Mouse (Mus musculus) bone marrow macrophage, adult 2 months (primary cell): ENCODE measurements around the gene Prr15l. TPM values are rescaled to one million over a fixed set of nuclear protein-coding genes. Genes with fewer than 3 reads are reported as not detected.
A peak's percentile ranks its signal among the peaks of the same experiment; 100 is the strongest.

Experiments
- H3K27ac ChIP-seq: 2 replicates; pipeline ENCODE4 v1.5.1; 2012; ENCODE audit warnings: low read depth, low read length; ENCODE audit not compliant: insufficient read depth
- H3K4me1 ChIP-seq: 2 replicates; pipeline ENCODE4 v1.6.1; 2012; ENCODE audit warnings: low read length; ENCODE audit not compliant: control insufficient read depth, insufficient read depth
- H3K4me3 ChIP-seq: 2 replicates; pipeline ENCODE4 v1.5.1; 2012; ENCODE audit warnings: mild to moderate bottlenecking, low read length, moderate library complexity; ENCODE audit not compliant: insufficient read depth
- CTCF ChIP-seq: IDR thresholded peaks from 2 replicates; pipeline ENCODE4 v1.5.1; 2012; ENCODE audit warnings: low read depth, mild to moderate bottlenecking, low read length, moderate library complexity
- POLR2A ChIP-seq: IDR thresholded peaks from 2 replicates; pipeline ENCODE4 v1.6.1; 2012; ENCODE audit warnings: mild to moderate bottlenecking, low read depth, low read length, borderline replicate concordance
- polyA plus RNA-seq: library from polyadenylated mRNA; stranded (reverse); fragments of >200 nt; gene quantifications from 2 replicates; pipeline ENCODE4 v1.2.4, GENCODE M21; 2012; ENCODE audit not compliant: missing spikeins, insufficient read depth, insufficient read length

Prr15l gene
- polyA plus RNA-seq, 1 experiment = not detected

DNA sequence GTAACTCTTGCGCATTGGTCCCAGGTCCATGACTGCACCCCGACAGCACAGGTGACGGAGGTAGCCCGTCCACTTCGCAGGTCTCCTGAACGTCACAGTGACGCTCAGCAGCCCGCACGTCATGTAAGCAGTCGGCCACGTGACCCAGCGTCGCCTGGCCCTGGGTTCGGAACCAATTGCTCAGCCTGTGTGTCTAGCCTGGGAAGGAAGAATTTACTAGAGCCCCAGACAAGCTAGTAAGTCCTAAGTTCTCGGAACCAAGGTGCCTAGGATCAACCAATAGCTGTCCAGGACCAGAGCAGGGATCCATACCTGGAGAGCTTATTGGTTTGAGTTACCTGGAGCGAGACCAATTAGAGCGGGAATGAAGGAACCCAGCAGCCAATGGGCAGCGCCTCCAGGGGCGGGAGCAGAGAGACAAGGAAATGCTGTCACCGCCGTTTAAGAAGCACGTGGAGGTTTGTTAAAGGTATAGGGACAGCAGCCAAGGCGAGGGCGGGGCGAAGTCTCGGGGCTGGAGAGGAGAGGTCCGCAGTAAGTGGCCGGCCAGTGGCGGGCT lies 15.9 kb downstream of the Prr15l start, which contains the start of gene Pnpo:
TSS of gene Pnpo (minus strand) at position 241 of the 559 bp plus-strand sequence.
- H3K4me1 ChIP-seq = peaks cover 6% of the 10 kb centered on the region

DNA sequence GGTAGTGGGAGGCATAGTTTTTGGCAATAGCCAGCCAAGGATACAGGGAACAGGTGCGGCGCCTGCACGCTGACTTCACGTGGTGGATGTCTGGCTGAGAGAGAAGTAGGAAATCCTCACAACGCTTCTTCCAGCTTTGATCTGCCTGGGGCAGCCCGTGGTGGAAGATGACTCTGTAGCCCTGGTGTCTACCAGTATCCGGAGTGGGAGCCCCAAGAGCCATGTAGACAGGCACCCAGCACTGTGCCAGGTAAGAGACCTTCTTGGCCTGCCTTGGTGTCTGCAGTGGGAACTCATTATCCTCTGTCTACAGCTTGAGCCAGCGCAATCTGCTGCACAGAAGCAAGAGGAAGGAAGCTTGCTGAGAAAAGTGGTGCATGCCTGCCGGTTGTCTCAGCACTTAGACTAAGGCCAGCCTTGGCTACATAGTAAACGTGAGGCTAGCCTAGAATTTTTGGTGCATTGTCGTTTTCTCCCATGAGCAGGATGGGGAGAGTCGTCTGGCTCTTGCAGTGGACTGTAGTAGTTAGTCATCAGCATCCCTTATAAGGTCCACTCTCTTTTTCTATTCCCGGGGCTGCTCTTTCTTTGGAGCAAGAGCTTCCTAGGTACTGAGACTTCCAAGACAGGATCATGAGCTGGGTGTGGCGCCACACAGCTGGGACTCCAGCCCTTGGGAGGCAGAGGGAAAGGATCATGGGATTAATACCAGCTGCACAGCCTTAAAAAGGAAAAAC lies 17.1 kb downstream of the Prr15l start:
- peak overlapping the region; percentile 31; the same call in 1 of the 2 replicates for H3K27ac ChIP-seq
- peaks cover 6% of the 10 kb centered on the region for H3K4me1 ChIP-seq
- TF ChIP-seq POLR2A (no peak), CTCF (no peak)
- peak overlapping the region; percentile 82 for H3K4me3 ChIP-seq

More for the DNA sequence above, 15.9 kb downstream of the Prr15l start, which contains the start of gene Pnpo:
- peak within 1 kb of the TSS; percentile 31 for H3K27ac ChIP-seq
- no peak for TF ChIP-seq POLR2A
- no peak for TF ChIP-seq CTCF
- H3K4me3 ChIP-seq = peak within 1 kb of the TSS; percentile 82

DNA sequence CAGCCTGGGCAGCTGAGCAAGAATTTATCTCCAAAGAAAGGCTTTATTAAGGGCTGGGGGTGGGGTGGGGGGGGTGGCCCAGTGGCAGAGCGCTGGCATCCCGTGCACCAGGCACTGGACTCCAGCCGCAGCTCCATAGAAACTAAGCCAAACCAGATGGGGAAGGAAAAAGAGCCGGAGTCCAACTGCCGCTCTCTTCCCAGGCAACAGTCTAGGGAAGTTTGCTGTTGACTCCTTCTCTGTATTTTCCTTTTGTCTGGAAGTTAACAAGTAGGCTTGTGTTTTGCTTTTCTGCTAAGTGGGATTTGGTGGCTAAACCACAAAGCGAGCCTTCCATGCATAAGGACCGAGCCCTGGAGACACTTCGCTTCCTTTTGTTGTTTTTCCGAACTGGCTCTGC lies 18.6 kb downstream of the Prr15l start:
- TF ChIP-seq POLR2A (no peak), CTCF (no peak)
- peaks cover 6% of the 10 kb centered on the region for H3K4me1 ChIP-seq
- H3K4me3 ChIP-seq = no peak overlapping the region
- H3K27ac ChIP-seq = no peak overlapping the region

DNA sequence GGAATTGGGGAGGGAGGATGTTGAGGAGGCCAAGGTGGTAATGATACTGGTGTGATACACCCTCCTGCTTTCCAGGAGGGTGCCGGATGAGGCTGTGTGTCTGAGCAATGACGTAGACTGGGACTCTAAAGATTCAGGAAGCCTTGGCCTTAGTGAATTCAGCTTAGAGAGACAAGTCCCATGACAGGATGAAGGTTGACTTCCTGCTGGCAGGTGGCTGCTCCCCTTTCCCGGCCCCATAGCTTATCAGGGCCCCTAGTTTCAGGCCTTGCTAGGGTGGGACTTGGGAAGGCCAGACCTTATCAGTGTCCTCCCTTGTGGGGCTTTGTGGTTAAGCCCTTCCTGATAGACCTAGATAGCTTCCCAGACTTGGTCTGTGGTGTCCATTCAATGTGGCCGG lies 19.9 kb downstream of the Prr15l start:
- H3K27ac ChIP-seq = no peak overlapping the region
- no peak overlapping the region for H3K4me3 ChIP-seq
- peaks cover 6% of the 10 kb centered on the region for H3K4me1 ChIP-seq
- TF ChIP-seq CTCF = no peak
- TF ChIP-seq POLR2A = no peak

DNA sequence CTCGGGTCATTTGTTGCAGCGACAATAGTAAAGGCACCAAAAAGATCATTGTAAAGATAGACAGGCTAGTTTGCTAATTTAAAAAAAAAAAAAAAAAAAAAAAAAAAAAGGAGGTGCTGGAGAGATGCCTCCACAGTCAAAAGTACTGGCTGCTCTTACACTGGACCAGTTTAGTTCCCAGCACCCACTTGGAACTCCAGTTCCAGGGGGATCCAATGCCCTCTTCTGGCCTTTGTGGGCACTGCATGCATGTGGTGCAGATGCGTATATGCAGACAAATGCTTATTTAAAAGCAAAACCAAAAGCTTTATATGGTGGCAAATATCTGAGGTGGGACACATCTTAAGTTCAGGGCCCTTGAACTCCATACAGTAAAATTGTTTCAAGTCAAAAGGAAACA lies 22.9 kb downstream of the Prr15l start:
- no peak; the same call in 1 of the 2 replicates for TF ChIP-seq CTCF
- TF ChIP-seq POLR2A = no peak
- Histone ChIP-seq H3K27ac (no peak overlapping the region), H3K4me1 (no peaks in the 10 kb centered on the region; the same call in 1 of the 2 replicates), H3K4me3 (no peak overlapping the region)

DNA sequence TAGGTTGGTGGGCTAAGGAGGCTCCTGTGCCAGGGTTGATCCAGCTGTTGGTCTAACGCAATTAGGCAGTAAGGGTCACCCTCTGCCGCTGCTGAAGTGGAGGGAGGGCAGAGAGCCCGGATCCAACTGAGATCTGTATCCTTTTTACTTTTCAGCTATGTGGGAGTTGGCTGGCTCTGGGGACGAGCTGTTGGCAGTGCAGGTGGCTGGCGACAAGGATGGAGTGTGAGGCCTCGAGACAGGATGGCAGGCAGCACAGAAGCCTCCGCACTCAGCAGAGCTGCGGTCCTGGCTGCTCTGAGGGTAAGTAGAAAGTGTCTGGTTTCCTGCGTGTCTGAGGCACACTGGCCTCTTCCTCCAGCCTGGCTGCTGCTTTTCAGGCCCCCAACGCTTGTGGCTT lies 24.5 kb downstream of the Prr15l start:
- no peak overlapping the region for H3K27ac ChIP-seq
- no peak for TF ChIP-seq POLR2A
- no peak for TF ChIP-seq CTCF
- H3K4me1 ChIP-seq = no peaks in the 10 kb centered on the region
- H3K4me3 ChIP-seq = no peak overlapping the region

DNA sequence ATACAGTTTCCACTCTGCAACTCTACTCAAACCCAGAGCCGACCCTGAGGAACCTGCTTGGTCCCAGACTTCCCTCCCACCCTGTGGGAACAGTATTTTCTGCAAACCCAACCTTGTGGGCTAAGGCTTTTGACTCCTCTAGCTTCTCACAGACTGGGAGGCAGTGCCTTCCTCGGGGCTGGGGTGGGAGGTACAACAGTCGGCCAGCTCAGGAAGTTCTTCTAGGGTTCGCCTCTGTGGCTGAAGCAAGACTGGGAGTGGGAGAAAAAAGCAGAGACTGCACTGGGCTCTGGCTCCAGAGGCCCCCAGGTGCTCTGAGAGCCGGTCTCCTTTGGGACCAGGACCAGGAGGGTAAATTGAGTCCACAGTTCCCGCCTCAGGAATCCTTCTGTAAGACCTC lies 25.0 kb downstream of the Prr15l start:
- H3K27ac ChIP-seq = no peak overlapping the region
- H3K4me3 ChIP-seq = no peak overlapping the region
- H3K4me1 ChIP-seq = no peaks in the 10 kb centered on the region
- TF ChIP-seq POLR2A = no peak
- TF ChIP-seq CTCF = no peak

DNA sequence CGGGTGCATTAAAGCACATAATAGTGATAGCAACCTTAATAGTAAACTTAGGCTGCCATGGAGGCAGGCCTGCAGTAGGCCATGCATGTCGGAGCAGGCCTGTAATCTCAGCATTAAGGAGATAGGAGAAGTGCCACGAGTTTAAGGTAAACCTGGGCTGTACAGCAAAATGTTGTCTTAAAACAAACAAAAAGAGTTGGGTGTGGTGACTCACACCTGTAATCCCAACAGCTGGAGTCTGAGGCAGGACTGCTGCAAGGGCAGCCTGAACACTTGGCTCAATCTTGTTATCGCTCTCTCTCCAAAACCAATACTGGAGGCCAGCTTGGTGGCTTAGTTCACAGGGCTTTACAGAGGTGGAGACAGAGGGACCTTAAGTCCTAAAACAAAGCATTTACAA lies 27.2 kb downstream of the Prr15l start:
- Histone ChIP-seq H3K4me3 (no peak overlapping the region), H3K27ac (no peak overlapping the region), H3K4me1 (peaks cover 1% of the 10 kb centered on the region)
- no peak for TF ChIP-seq POLR2A

DNA sequence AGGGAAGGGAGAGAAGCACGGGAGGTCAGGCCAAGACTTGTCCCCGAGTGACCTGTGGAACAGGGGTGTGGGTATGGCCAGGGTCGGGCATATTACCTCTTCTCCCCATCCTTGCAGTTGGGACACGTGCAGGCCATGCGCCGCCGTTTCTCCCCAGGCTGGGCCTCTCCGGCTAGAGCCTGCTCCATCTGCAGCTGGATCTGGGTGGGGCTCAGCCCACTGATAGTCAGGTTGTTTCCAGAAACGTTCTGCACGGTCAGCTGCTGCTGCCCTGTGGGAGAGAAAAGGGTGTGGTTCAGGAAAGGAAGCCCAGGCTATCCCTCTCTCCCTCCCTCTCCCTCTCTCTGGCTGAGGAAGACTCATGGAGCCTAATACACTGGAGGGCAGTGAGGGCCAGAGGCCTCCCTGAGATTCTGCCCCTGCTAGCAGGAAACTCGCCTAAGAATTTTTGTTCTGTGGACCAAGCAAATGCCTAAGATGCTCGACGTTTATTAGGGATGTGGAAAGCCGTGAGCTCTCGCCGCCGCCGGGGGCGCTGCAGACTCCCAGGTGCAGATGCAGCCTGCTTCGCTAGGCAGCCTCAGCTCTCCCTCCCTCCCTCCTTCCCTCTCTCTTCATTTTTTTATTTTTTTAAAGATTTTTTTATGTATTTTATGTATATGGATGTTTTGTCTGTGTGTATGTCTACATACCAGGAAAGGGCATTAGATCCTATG lies 28.3 kb downstream of the Prr15l start:
- H3K27ac ChIP-seq = no peak overlapping the region
- TF ChIP-seq CTCF = no peak
- TF ChIP-seq POLR2A = no peak
- no peak overlapping the region for H3K4me3 ChIP-seq
- H3K4me1 ChIP-seq = peaks cover 4% of the 10 kb centered on the region
